Comparison of ENCODE assay signal across 9 mouse cellular contexts in the genomic region with DNA sequence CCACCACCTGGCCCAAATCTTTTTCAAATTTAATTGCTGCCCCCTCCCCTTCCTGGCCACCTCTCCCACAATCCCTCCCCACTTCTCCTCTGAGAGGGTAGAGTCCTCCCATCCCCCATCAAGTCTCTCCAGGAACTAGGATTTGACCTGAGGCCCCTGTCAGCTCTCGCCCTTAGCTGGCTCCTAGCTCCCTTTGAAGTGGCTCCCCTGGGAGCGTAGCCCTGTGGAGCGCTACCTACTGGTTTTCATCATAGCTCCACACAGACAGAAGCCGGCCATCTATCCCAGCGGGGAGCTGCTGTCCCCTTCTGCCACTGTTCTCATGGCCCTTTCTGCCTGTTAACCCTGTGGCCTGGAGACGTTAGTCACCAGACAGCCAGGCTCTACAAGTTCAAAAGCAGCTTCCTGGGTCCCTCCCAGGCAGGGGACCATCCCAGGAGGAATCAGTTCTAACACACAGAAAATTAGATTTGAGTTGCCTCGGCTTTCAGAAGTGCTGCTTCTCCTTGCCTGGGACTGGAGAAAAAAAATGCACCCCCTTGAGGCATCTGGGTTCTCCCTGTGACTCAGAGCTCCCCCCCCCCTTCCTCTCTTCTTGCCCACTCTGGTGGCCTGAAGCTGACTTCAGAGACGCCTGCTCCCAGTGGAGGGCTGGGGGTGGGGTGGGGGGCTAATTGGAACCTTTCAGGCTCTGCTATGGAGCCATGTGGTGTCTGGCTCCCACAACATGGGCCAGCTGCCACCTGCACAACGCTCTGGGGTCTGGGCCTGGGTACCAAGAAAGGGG. TPM values are rescaled to one million over a fixed set of nuclear protein-coding genes. Genes with fewer than 3 reads are reported as not detected.
DNase-seq lines count a peak whose midpoint lies in the region; ATAC-seq and TF ChIP-seq lines count a peak whose summit lies in the region.
"Had no signal": no experiment of that assay in that cellular context is flagged by ENCODE, and none has a peak within 500 bp of the region (broad histone marks: within the 10 kb centered on the region; RNA-seq: fewer than 3 reads in every experiment).

No protein-coding gene starts in this region.

- H3K4me1 ChIP-seq in lung, embryonic 14.5 days (ENCODE audit: insufficient read depth): peaks cover 19% of the 10 kb centered on the region
- H3K4me1 ChIP-seq in forebrain, embryonic 10.5 days: peaks cover 54% of the 10 kb centered on the region
- H3K4me1 ChIP-seq in limb, embryonic 11.5 days (ENCODE audit: control insufficient read depth, insufficient read depth, low read length): peaks cover 42% of the 10 kb centered on the region
- H3K4me1 ChIP-seq in stomach, embryonic 14.5 days (ENCODE audit: control insufficient read depth, insufficient read depth, low read length): peaks cover 26% of the 10 kb centered on the region

- H3K9me3 ChIP-seq in lung, embryonic 14.5 days (ENCODE audit: low read depth, low read length): no peaks in the 10 kb centered on the region
- no peaks in the 10 kb centered on the region for H3K9me3 ChIP-seq in forebrain, embryonic 10.5 days
- H3K9me3 ChIP-seq in limb, embryonic 11.5 days (ENCODE audit: control insufficient read depth, low read length): no peaks in the 10 kb centered on the region
- no peaks in the 10 kb centered on the region for H3K9me3 ChIP-seq in stomach, embryonic 14.5 days (ENCODE audit: control insufficient read depth, low read depth, low read length)
- H3K9me3 ChIP-seq: liver, embryonic 15.5 days had no signal

- WGBS in lung, embryonic 14.5 days: 18% methylated on average over 9 of the region's 9 CpGs
- WGBS in forebrain, embryonic 10.5 days: 2% methylated on average over 9 of the region's 9 CpGs
- 1% methylated on average over 9 of the region's 9 CpGs for WGBS in limb, embryonic 11.5 days
- 15% methylated on average over 8 of the region's 9 CpGs for WGBS in stomach, embryonic 14.5 days

- H3K9ac ChIP-seq in lung, embryonic 14.5 days: peak overlapping the region; percentile 32; the same call in 1 of the 2 replicates
- peak overlapping the region; percentile 46 for H3K9ac ChIP-seq in limb, embryonic 11.5 days (ENCODE audit: low read length)
- H3K9ac ChIP-seq in stomach, embryonic 14.5 days (replicated peaks; ENCODE audit: low read depth, low read length): no peak overlapping the region
- H3K9ac ChIP-seq: liver, embryonic 15.5 days had no signal

- no peaks in the 10 kb centered on the region for H3K27me3 ChIP-seq in lung, embryonic 14.5 days (ENCODE audit: insufficient read depth, low read length)
- no peaks in the 10 kb centered on the region for H3K27me3 ChIP-seq in forebrain, embryonic 10.5 days (ENCODE audit: poor library complexity, severe bottlenecking)
- no peaks in the 10 kb centered on the region for H3K27me3 ChIP-seq in limb, embryonic 11.5 days (ENCODE audit: control insufficient read depth, insufficient read depth, low read length)
- no peaks in the 10 kb centered on the region for H3K27me3 ChIP-seq in stomach, embryonic 14.5 days (ENCODE audit: control insufficient read depth, insufficient read depth, low read length)
- H3K27me3 ChIP-seq: liver, embryonic 15.5 days had no signal

- peak overlapping the region; percentile 50 for H3K4me2 ChIP-seq in lung, embryonic 14.5 days
- H3K4me2 ChIP-seq in limb, embryonic 11.5 days (ENCODE audit: low read depth, severe bottlenecking): peak overlapping the region; percentile 53
- H3K4me2 ChIP-seq in stomach, embryonic 14.5 days (replicated peaks; ENCODE audit: low read depth, low read length): peak overlapping the region; percentile 48
- H3K4me2 ChIP-seq: liver, embryonic 15.5 days had no signal

- TF ChIP-seq CTCF in lung, embryonic 14.5 days (IDR thresholded peaks at IDR 0.05; ENCODE audit: low read depth): no peak

- peak overlapping the region; percentile 86 for H3K27ac ChIP-seq in lung, embryonic 14.5 days (ENCODE audit: low read depth)
- peak overlapping the region; percentile 95 for H3K27ac ChIP-seq in forebrain, embryonic 10.5 days
- H3K27ac ChIP-seq in limb, embryonic 11.5 days (replicated peaks; ENCODE audit: low read depth, low read length): peak overlapping the region; percentile 97
- H3K27ac ChIP-seq in stomach, embryonic 14.5 days (ENCODE audit: low read length): peak overlapping the region; percentile 87
- H3K27ac ChIP-seq: liver, embryonic 15.5 days had no signal

- H3K4me3 ChIP-seq in lung, embryonic 14.5 days (ENCODE audit: low read depth, low read length): no peak overlapping the region
- H3K4me3 ChIP-seq in forebrain, embryonic 10.5 days: peak overlapping the region; percentile 50
- H3K4me3 ChIP-seq in limb, embryonic 11.5 days (ENCODE audit: low read depth, low read length): peak overlapping the region; percentile 8; the same call in 1 of the 2 replicates
- H3K4me3 ChIP-seq in stomach, embryonic 14.5 days (ENCODE audit: low read depth, low read length): no peak overlapping the region
- H3K4me3 ChIP-seq: liver, embryonic 15.5 days had no signal

- peak; percentile 19 for DNase-seq in lung, embryonic 14.5 days
- DNase-seq in lung, postnatal 25 days (ENCODE audit: low spot score): no peak
- peak; percentile 53 for DNase-seq in forebrain, embryonic 10.5 days (ENCODE audit: extremely low spot score, low spot score)
- DNase-seq in limb, embryonic 11.5 days (ENCODE audit: low spot score): peak; percentile 83
- DNase-seq in right cerebral cortex, postnatal 25 days: no peak
- no peak for DNase-seq in cerebellum, postnatal 36 days

- peak; percentile 48 for ATAC-seq in lung, embryonic 14.5 days (ENCODE audit: insufficient read depth)
- peak; percentile 87 for ATAC-seq in limb, embryonic 11.5 days (ENCODE audit: insufficient number of reproducible peaks, low FRiP score, low TSS enrichment, low read depth)
- peak; percentile 21; the same call in 1 of the 2 replicates for ATAC-seq in stomach, embryonic 14.5 days (ENCODE audit: insufficient number of reproducible peaks, insufficient read depth, low FRiP score, low read depth)
- no peak for ATAC-seq in cerebellum, adult (ENCODE audit: insufficient number of reproducible peaks, low FRiP score, low TSS enrichment)

- peaks cover 8% of the 10 kb centered on the region for H3K36me3 ChIP-seq in lung, embryonic 14.5 days (ENCODE audit: insufficient read depth)
- H3K36me3 ChIP-seq in forebrain, embryonic 10.5 days (replicated peaks): peaks cover 33% of the 10 kb centered on the region
- peaks cover 3% of the 10 kb centered on the region; the same call in 1 of the 2 replicates for H3K36me3 ChIP-seq in limb, embryonic 11.5 days (ENCODE audit: control insufficient read depth, insufficient read depth, low read length)
- H3K36me3 ChIP-seq in stomach, embryonic 14.5 days (ENCODE audit: control insufficient read depth, insufficient read depth, low read length): peaks cover 9% of the 10 kb centered on the region

RNA-seq across cellular contexts. Expression of gene Tmem120a, which starts 19.5 kb away (rescaled TPM):
- 38.6 and 43.5 TPM in 2 replicates for polyA plus RNA-seq in lung, embryonic 14.5 days (2014; fragmentation: Nextera tagmentation; extraction: Ambion mirVana)
- 54.5 and 61.6 TPM in 2 replicates for polyA plus RNA-seq in forebrain, embryonic 10.5 days (2016; fragmentation: Nextera tagmentation; extraction: Ambion mirVana)
- 43.6 and 49.5 TPM in 2 replicates for polyA plus RNA-seq in limb, embryonic 11.5 days (2014; fragmentation: Nextera tagmentation; extraction: Ambion mirVana)
- polyA plus RNA-seq in stomach, embryonic 14.5 days (2014; fragmentation: Nextera tagmentation; extraction: Ambion mirVana): 45.3 and 48.2 TPM in 2 replicates

RNA-seq across cellular contexts. Expression of gene Styxl1, which starts 53.5 kb away (rescaled TPM):
- polyA plus RNA-seq in lung, embryonic 14.5 days (2014; fragmentation: Nextera tagmentation; extraction: Ambion mirVana): not detected in 2 replicates
- 0.25 TPM in 1 of 2 replicates, not detected in the other for polyA plus RNA-seq in forebrain, embryonic 10.5 days (2016; fragmentation: Nextera tagmentation; extraction: Ambion mirVana)
- 0.40 TPM in 1 of 2 replicates, not detected in the other for polyA plus RNA-seq in limb, embryonic 11.5 days (2014; fragmentation: Nextera tagmentation; extraction: Ambion mirVana)
- 0.25 and 0.35 TPM in 2 replicates for polyA plus RNA-seq in stomach, embryonic 14.5 days (2014; fragmentation: Nextera tagmentation; extraction: Ambion mirVana)
- polyA plus RNA-seq: liver, embryonic 15.5 days had no signal

RNA-seq across cellular contexts. Expression of gene Mdh2, which starts 53.6 kb away (rescaled TPM):
- 464 and 470 TPM in 2 replicates for polyA plus RNA-seq in lung, embryonic 14.5 days (2014; fragmentation: Nextera tagmentation; extraction: Ambion mirVana)
- 573 and 579 TPM in 2 replicates for polyA plus RNA-seq in forebrain, embryonic 10.5 days (2016; fragmentation: Nextera tagmentation; extraction: Ambion mirVana)
- polyA plus RNA-seq in limb, embryonic 11.5 days (2014; fragmentation: Nextera tagmentation; extraction: Ambion mirVana): 550 and 569 TPM in 2 replicates
- polyA plus RNA-seq in stomach, embryonic 14.5 days (2014; fragmentation: Nextera tagmentation; extraction: Ambion mirVana): 494 and 496 TPM in 2 replicates

RNA-seq across cellular contexts. Expression of gene Por, which starts 54.9 kb away (rescaled TPM):
- 51.5 and 52.7 TPM in 2 replicates for polyA plus RNA-seq in lung, embryonic 14.5 days (2014; fragmentation: Nextera tagmentation; extraction: Ambion mirVana)
- polyA plus RNA-seq in forebrain, embryonic 10.5 days (2016; fragmentation: Nextera tagmentation; extraction: Ambion mirVana): 118 TPM in 2 replicates
- 111 and 121 TPM in 2 replicates for polyA plus RNA-seq in limb, embryonic 11.5 days (2014; fragmentation: Nextera tagmentation; extraction: Ambion mirVana)
- polyA plus RNA-seq in stomach, embryonic 14.5 days (2014; fragmentation: Nextera tagmentation; extraction: Ambion mirVana): 70.5 and 79.7 TPM in 2 replicates

Comparison
In these comparisons a context has a peak if more than half of its experiments do, and no peak if none do; other contexts are left out.
1. DNase-seq: peak in lung, embryonic 14.5 days (single experiment), forebrain, embryonic 10.5 days (single experiment) and limb, embryonic 11.5 days (single experiment); none in lung, postnatal 25 days (single experiment), right cerebral cortex, postnatal 25 days (single experiment) and cerebellum, postnatal 36 days (0 of 2).
2. H3K4me3 ChIP-seq: peak in forebrain, embryonic 10.5 days (single experiment) and limb, embryonic 11.5 days (single experiment); none in lung, embryonic 14.5 days (single experiment) and stomach, embryonic 14.5 days (single experiment).
3. Peak in every context shown above with its lines, with median percentiles within 50 percentile points of each other: H3K27ac ChIP-seq and H3K4me2 ChIP-seq.